Mouse (Mus musculus): ENCODE data around the gene Snx1.

The Snx1 gene

GRCm38 (mm10) chr9:66126456-66127192, at the start of gene Snx1, which contains the start of gene Ciao2a:
Gene Snx1, minus strand, starts transcription at chr9:66126587.
Gene Ciao2a, plus strand, starts transcription at chr9:66126611.
- peak; percentile 94 to 98 for DNase-seq (ENCODE audit: low spot score in 2 of 2)

GRCm38 (mm10) chr9:66174985-66175384, 48.6 kb upstream of the Snx1 start:
- DNase-seq (ENCODE audit: low spot score in 2 of 2), result no peak

GRCm38 (mm10) chr9:66173316-66173855, 47.0 kb upstream of the Snx1 start:
- DNase-seq (ENCODE audit: low spot score in 2 of 2), result no peak

- no peak for DNase-seq (ENCODE audit: low spot score in 2 of 2)
These were observed 45.0 kb upstream of the Snx1 start for GRCm38 (mm10) chr9:66171275-66171921.

- DNase-seq (ENCODE audit: low spot score in 2 of 2), result no peak
These were observed 44.1 kb upstream of the Snx1 start for GRCm38 (mm10) chr9:66170506-66170905.

- no peak for DNase-seq (ENCODE audit: low spot score in 2 of 2)
These were observed 41.8 kb upstream of the Snx1 start for GRCm38 (mm10) chr9:66168233-66168632.

GRCm38 (mm10) chr9:66167222-66167621, 40.8 kb upstream of the Snx1 start:
- DNase-seq (ENCODE audit: low spot score in 2 of 2), result no peak

- DNase-seq (ENCODE audit: low spot score in 2 of 2), result no peak
These were observed 36.6 kb upstream of the Snx1 start for GRCm38 (mm10) chr9:66162995-66163394.

- peak in 1 of 2 experiments; percentile 63 for DNase-seq (ENCODE audit: low spot score in 2 of 2)
These were observed 33.8 kb upstream of the Snx1 start for GRCm38 (mm10) chr9:66160155-66160554.

- peak; percentile 64 for DNase-seq (ENCODE audit: low spot score in 2 of 2)
These were observed 32.6 kb upstream of the Snx1 start for GRCm38 (mm10) chr9:66158885-66159430.

GRCm38 (mm10) chr9:66157958-66158830, 31.8 kb upstream of the Snx1 start, which contains the start of gene Dapk2:
Gene Dapk2, plus strand, starts transcription at chr9:66158223.
- peak; percentile 94 to 95 for DNase-seq (ENCODE audit: low spot score in 2 of 2)

GRCm38 (mm10) chr9:66155534-66155933, 29.1 kb upstream of the Snx1 start:
- no peak for DNase-seq (ENCODE audit: low spot score in 2 of 2)

- no peak for DNase-seq (ENCODE audit: low spot score in 2 of 2)
These were observed 27.6 kb upstream of the Snx1 start for GRCm38 (mm10) chr9:66154013-66154412.

GRCm38 (mm10) chr9:66153594-66153993, 27.2 kb upstream of the Snx1 start:
- DNase-seq (ENCODE audit: low spot score in 2 of 2), result no peak

- DNase-seq (ENCODE audit: low spot score in 2 of 2), result no peak
These were observed 25.6 kb upstream of the Snx1 start for GRCm38 (mm10) chr9:66152011-66152410.

GRCm38 (mm10) chr9:66146141-66146540, 19.8 kb upstream of the Snx1 start:
- DNase-seq (ENCODE audit: low spot score in 2 of 2), result no peak

GRCm38 (mm10) chr9:66144248-66144647, 17.9 kb upstream of the Snx1 start:
- DNase-seq (ENCODE audit: low spot score in 2 of 2), result peak in 1 of 2 experiments; percentile 72

GRCm38 (mm10) chr9:66142265-66142664, 15.9 kb upstream of the Snx1 start:
- no peak for DNase-seq (ENCODE audit: low spot score in 2 of 2)

GRCm38 (mm10) chr9:66138193-66138592, 11.8 kb upstream of the Snx1 start:
- no peak for DNase-seq (ENCODE audit: low spot score in 2 of 2)

GRCm38 (mm10) chr9:66135967-66136366, 9.6 kb upstream of the Snx1 start:
- DNase-seq (ENCODE audit: low spot score in 2 of 2), result peak in 1 of 2 experiments; percentile 61

GRCm38 (mm10) chr9:66131466-66131865, 5.1 kb upstream of the Snx1 start:
- no peak for DNase-seq (ENCODE audit: low spot score in 2 of 2)

- DNase-seq (ENCODE audit: low spot score in 2 of 2), result no peak
These were observed 1.5 kb upstream of the Snx1 start for GRCm38 (mm10) chr9:66127884-66128283.

All from spleen, postnatal 10 days (tissue).